Mouse (Mus musculus): Measurements from ENCODE around the gene Mboat7.

Gene Mboat7

DNA sequence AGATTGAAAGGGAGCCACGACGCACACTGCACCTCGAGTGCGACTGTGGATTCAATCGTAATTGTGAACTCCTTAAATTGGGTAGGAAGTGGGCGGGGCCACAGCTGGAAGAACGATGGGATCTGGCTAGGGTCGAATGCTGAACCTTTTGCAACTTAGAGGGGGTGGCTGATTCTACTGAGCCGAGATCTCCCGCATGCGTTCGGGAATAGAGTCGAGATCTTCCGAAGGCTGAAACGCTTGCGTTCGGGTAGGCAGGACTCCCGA, 419 bp upstream of the Mboat7 start:
- no peak for DNase-seq (ENCODE audit: low spot score in 2 of 2)

DNA sequence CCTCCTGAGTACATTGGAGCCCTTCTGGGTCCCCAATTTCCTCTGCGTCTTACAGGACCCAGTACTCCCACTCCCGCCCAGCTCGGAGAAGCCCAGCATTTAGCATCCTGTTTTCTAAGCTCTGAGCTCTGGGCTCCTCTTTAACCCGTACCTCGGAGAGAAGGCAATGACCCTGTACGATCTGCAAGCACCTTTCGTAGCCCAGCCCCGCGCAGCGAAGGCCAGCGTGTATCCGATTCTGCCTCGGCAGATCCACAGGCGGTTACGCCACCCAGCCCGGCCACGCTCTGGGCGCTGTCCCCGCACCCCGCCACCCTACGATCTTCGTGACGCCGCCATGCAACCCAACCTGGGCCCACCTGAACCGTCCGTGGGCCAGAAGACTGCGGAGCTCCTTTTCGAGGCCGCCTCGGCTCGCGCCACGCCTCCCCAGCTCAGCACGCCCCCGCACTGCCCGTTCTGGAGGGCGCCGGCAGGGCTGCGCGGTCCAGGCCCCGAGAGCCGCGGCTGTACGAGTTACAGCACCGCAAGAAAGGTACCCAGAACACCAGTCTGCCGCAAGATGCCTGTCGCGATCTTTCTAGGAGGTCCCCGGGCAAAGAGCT, 839 bp downstream of the Mboat7 start, which contains the start of gene Tsen34:
TSS of gene Tsen34 (plus strand) at position 482 of the 605 bp plus-strand sequence.
- DNase-seq (ENCODE audit: low spot score in 2 of 2) = no peak

DNA sequence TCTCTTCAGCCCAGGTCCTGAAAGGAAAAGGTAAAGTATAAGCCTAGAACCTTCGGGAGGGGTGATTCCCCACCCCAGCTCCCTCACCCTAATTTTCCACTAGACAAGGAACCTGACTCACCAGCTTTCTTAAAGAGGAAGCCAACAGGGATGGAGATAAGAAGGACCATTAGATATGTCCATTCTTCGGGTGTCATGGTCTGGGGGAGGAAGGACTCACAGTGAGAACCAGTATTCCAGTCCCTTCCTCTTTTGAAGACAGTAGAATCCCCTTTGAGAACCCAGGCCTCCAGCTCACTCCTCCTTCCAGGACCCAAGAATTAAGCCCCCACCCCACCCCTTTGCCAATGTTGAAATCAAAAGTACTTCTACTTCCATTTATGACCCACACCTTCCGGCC, 1.4 kb downstream of the Mboat7 start:
- DNase-seq (ENCODE audit: low spot score in 2 of 2) = no peak

DNA sequence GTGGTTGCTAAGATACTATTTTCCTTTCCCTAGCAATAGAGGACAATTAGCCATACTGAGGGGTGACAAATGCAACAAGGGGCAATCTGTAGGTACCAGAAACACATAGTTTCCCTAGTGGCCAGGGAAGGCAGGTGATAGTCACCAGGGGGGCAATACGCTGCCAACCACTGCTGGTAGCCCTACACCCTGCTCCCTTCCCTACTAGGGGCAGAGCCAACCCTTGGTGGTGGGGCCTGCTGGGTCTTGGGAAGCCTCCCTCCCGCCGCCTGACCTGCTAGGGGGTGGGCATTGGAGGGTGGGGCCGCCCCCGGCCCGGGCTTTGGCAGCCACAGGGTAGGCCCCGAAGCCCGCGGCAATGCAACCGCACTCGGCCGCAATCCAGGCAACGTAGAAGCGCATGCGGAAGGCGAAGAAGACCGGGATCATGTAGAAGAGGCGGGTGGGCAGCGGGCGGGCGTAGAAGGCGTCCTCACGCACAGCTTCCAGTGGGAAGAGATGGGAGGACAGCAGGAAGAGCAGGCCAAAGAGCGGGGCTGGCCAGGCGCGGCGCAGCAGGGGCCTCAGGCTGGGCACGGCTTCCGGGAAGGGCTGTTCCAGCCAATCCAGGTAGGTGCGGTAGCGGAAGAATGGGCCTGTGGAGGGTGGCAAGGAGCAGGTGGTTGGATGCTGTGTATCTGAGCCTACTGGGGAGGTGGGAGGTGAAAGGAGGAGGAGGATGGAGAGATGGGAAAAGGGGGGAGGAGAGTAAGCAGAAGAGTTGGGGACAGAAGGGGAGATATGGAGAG, 7.7 kb downstream of the Mboat7 start:
- DNase-seq (ENCODE audit: low spot score in 2 of 2) = no peak

DNA sequence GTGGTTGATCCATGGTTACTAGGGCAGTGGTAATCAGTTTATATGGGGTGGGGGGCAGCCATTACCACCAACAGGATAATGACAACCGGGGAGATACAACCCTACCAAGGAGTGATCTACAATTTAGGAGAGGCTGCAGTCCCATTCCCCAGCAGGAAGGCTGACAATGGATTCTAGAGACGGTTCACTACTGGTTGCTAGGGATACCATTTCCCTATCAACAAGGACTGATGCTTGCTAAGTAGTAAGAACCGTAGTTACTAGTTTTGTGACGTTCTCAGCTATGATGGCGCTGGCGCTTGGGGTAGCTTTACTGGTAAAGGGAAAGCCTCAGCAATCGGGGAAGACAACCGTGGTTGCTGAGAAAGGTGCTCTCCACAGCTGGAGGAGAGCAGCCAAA, 8.6 kb downstream of the Mboat7 start:
- no peak for DNase-seq (ENCODE audit: low spot score in 2 of 2)

DNA sequence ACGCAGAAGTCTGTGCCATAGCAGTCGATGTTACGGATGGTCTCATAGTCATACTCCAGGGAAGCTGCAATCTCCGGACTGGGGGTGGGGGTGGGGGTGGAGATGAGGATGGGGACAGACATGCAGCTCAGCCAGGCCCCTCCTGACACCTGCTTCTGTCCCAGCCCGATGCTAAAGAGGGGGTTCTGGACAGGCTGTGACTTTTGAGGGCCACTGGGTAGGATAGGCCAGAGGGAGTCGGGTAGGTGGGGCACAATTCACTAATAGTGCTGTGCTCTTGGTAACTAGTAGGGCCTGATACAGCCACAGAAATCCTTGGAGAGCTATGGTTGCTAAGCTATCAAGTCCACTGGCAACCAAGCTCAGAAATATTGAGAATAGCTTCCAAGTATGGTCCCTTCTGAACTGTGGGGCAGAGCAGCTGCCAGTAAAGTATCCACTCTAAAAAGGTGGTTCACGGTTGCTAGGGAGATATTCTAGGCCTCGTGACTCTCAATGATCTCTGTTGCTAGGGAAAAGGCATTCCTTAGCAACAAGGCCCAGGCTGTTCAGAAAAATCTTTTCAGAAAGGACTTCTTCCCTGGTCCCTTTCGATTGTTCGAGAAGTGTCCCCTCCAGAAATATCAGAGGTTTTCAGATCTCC, 9.3 kb downstream of the Mboat7 start:
- no peak for DNase-seq (ENCODE audit: low spot score in 2 of 2)

DNA sequence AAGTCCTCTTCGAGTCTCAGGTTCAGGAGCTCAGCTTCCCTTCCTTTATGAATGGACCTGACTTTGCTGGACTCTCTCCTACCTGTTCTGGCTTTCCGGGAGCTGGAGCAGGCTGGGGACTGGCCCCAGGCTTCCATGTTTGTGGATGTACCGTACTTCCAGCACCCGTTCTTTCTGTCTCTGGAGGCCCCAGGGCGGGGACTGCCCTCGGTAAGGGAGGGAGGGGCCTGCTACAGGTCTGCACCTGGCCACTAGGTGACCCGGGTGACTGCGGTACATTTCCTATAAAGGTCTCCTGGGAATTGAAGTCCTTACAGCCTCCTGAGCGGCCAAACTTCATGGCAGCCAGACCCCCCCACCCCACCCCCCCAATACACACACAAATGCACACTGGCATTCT, 16.0 kb downstream of the Mboat7 start, which contains the start of gene Tmc4:
TSS of gene Tmc4 (minus strand) at position 212 of the 400 bp plus-strand sequence.
- no peak for DNase-seq (ENCODE audit: low spot score in 2 of 2)

DNA sequence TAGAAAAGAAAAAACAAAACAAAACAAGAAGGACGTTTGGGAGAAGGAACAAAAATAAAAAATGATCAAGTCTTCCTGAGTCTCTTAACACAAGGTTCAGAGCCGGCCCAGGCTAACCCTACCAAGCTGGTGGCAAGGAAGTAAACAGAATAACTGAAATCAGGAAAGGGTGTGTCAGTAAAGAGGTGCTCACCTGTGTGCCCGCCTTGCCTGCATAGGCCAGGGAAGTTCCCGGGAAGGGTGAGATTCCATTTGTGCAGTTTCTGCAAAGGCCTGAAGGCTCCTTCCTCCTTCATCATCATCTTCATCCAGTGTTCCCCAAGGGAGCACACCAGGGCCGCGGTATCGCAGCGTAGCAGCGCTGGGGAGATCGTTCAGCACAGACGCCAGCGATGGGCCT, 17.0 kb downstream of the Mboat7 start:
- DNase-seq (ENCODE audit: low spot score in 2 of 2) = no peak

DNA sequence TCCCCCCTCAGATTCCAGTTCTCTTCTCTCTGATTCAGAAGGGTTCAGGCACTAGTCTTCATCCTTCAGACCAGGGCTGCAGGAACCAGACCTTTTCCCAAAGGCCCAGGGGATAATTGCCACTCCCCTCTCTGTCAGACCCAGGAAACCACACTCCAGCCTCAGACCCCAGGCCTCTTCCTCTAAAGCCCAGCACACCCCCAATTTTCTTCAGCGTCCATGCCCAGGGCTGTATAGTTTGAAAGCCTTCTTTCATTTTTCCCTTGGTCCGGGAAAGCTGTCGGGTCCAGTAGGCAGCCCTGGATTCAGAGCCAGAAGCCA, 18.1 kb downstream of the Mboat7 start:
- no peak for DNase-seq (ENCODE audit: low spot score in 2 of 2)

DNA sequence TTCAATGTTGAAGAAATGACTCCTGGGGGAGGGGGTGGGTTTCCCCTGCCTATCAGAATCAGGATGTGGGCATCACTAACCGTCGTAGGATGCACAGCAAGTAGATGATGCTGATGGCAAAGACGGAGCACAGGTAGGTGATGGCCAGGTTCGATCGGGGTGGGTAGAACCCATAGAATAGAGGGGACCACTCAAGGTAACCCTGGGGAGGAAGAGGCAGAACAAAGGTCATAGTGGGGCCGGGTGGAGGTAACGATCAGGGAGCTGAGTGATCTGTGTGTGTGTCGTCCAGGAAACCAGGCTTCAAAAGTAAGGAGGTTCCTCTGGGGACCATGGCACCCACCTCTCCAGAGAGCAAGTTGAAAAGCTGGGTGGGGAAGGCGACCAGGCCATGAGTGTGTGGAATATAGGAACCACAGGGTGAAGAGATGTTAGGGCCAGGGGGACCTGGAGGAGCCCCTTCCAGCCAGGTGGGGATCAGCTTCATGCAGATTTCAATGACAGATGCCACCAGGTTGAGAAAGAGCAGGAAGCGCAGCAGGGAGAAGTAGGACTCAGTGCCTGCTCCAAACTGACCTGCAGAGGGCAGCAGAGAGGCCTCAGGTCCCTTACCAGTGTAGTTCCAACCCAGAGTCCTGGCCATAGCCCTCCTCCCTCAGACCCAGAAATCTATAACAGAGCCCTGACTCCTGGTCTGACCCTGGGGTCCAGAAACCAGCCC, 18.7 kb downstream of the Mboat7 start:
- peak; percentile 77 to 89 for DNase-seq (ENCODE audit: low spot score in 2 of 2)

DNA sequence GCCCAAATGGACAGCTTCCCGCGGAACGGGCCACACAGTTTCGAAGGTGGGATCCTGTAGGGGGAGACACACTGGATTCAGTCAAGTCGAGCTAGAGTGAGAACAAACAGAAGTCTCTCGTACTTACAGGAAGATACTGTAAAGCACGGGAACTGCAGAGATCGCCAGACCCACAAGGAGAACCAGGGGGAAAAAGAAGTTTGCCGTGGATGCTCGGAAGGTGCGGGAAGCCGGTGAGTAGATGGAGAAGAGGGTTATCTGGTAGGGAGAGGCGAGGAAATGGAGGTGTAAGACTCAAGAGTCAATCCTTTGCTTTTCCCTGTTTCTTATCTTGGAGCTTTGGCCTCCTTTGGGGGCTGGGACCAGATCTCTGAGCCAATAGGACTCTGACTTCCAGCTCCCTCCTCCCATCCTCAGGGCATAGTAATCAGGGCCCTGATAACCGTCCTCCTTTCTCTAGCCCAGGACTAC, 26.4 kb downstream of the Mboat7 start:
- peak in 1 of 2 experiments; percentile 24 for DNase-seq (ENCODE audit: low spot score in 2 of 2)

DNA sequence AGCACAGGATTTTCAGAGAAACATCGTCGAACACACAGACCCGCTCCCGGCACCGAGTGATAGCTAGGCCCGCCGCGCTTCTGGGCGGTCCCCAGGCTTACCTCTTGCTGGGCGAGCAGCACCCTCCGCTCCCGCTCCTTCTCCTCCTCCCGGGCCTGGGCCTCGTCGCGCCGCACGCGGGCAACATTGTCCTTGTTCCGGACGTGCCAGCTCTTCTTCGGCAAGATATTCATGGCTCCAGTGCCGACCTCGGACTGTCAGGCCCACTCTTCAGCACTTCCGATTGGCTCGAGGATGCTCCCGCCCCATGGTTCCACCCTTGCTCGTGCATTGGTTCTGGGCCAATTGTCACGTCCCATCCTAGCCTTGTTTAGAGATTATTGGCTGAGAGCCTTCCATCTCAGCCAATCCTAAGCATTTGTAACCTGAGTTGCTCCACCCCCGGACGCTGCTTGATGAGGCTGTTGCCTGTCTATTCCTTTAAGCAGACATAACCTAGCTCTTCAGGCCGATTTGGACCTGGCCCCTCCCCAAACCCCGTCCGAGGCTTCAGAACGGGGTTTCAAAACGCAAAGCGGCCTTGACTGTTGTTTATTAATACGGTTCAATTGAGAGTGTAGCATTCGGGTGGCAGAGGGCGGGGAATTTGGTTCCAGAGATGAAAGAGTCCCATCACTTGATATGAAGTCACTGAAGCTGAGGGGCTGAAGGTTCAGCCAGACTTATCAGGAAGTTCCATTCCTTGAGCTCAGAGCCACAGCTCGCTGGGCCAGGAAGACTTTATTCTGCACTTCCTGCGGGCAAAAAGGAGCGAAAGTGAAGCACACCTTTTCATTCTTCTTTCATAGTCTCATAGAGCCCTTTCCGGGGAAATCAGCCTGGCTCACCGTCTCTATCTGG, 27.9 kb downstream of the Mboat7 start, which contains the start of gene Leng1:
TSS of gene Leng1 (minus strand) at position 626 of the 900 bp plus-strand sequence.
- DNase-seq (ENCODE audit: low spot score in 2 of 2) = peak; percentile 84 to 94

DNA sequence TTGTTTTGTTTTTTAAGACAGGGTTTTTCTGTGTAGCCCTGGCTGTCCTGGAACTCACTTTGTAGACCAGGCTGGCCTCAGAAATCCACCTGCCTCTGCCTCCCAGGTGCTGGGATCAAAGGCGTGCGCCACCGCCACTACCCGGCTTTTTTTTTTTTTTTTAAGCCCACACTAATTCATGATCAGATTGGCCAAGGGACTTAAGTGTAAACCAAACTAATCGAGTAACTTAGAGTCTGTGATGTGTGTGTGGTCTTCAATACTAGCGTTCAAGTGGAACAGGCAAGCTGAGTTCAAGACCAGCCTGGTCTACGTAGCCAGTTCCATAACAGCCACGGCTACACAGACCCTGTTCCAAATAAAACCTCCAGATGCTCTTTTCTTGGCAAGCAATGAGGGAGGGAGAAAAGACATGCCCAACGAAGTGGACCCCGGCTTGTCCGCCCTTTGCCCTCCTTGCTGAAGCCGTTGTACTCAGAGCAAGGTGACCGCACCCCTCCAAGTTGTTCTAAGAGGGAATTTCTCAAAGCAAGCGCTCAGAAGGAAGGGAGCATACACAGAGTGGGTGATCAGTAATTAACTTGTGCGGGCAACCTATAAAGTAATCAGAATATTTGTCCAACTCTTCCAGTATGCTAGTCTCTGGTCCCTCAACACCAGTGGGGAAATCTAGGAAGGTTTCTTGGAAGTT, 28.7 kb downstream of the Mboat7 start:
- DNase-seq (ENCODE audit: low spot score in 2 of 2) = peak in 1 of 2 experiments; percentile 25

DNA sequence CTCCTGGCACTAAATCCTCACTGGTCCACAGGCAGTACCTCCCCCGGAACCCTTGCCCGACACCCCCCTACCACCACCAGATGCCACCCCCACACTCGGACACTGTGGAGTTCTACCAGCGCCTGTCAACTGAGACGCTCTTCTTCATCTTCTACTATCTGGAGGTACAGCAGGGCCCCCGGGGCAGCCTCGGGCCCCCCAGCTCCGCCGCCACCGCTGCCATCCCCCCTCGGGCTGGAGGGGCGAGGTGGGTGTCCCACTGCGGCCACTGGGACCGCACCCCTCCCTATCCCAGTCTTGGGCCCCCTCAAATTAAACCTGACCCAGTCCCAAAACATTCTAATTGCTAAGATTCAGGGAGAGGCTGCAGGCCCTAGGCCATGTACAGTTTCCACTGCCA, 34.7 kb downstream of the Mboat7 start:
- DNase-seq (ENCODE audit: low spot score in 2 of 2) = no peak

DNA sequence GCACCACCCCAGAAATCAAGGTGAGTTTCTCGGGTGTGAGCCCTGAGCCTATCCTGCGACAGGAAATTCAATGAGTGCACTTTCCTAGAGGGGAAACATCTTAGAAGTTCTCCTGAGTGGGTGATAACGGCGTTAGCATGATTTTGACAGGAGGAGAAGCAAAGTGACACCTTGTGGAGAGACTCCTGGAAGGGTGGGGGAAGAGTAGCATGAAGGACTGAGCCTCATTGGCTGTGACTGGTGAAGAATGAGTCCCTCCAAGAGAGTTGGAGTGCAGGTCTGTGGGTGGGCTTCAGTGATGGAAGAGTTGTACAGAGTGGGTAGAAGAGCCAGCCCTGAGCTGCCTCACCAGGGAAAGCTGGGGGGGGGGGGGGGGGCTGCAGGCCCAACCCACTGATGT, 36.4 kb downstream of the Mboat7 start:
- DNase-seq (ENCODE audit: low spot score in 2 of 2) = no peak

DNA sequence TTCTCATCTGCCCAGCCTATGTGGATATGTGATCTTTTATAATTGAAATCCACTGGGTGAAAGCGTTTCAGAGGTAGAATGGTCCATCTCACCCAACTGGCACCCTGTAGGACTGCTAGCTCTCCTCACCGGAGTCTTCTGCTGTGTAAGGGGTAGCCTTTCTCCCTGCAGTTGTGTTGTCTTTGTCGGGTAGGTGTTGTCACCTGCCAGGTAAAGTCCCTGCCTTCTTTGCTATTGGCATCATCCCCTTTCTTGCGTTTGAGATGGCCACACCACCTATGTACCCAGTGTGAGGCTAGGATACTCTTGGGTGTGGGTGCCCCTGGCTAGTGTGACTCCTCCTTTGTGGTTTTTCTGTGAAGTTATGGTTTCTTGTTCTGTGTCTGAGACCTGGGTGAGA, 46.7 kb downstream of the Mboat7 start:
- DNase-seq (ENCODE audit: low spot score in 2 of 2) = peak in 1 of 2 experiments; percentile 24

DNA sequence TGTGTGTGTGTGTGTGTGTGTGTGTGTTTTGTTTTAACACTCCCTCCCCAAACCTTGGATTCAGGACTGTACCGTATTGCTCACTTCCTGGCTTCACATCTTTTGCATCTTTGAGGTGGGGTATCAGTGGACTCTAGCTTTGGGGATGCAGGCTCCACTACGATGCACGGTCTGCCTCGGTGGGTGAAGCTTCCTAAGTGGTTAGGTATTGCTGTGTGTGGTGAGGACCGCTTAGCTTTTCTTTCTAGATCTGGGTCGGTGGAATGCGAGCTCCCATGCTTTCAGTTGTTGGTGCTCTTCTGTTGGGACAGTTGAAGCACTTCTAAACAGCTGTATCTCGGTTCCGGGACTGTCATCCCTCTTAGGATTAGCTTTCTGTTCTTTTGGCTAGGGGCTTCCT, 47.1 kb downstream of the Mboat7 start:
- DNase-seq (ENCODE audit: low spot score in 2 of 2) = no peak

DNA sequence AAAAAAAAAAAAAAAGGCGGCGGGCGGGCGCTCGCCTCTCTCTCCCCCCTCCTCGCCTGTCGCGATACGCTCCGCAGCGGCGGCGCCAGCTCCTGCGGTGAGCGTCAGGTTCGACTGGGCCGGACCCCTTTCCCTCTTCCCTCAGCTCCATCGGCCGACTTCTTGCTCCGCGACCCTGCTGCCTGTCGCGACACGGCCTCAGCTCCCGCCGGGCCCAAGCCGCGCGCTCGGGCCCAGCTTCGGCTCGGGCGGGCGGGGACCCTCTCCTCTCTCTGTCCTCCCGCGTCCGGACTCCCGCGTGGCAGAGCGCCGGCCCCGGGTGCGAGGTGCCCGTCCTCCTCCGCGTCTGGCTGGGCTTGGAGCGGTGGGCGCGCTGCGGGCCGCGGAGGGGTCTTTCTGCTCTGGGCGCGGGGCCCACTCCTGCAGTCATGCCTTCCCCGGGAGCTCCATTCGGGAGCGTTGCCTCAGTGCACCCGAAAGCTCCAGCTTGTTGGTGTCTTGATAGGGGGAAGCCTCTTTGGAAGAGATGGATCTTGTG, 47.8 kb downstream of the Mboat7 start:
- no peak for DNase-seq (ENCODE audit: low spot score in 2 of 2)

DNA sequence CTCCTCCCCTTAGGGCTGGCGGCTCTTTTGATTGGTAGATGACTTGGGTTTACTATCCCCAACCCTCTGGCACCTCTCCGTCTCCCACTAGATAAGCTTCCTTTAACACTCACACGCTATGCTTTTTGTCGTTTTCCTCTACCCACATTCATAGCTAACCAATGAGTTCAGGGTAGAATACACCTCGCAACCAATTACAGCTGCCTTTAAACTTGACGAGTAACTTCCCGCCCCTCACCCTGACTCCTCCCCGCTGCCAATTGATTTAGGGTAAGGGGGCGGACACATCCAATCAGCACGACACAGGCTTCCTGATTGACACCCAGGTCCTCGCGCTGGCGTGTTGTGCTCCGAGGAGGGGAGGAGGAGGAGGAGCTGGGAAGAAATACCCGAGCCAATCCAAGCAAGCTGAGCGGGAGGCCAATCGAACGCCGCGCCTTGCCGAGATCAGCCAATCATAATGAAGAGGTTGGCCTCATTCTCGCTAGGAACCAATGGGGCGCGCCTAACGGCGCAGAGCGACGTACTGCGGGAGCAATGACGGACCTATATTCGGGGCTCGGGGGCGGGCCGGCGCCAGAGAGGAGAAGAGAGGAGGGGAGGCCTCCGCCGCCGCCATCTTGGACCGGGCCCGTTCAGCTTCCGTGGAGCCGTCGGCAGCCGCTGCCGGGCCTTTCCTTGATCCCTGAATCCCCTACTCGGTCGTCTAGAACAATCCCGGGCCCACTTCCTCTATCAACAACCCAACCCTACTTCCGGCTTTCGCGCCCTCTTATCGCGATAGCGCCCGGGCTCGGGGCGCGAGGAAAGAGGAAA, 48.4 kb downstream of the Mboat7 start, which contains the start of gene Cnot3:
TSS of gene Cnot3 (plus strand) at position 597 of the 816 bp plus-strand sequence.
- DNase-seq (ENCODE audit: low spot score in 2 of 2) = peak; percentile 93 to 97

DNA sequence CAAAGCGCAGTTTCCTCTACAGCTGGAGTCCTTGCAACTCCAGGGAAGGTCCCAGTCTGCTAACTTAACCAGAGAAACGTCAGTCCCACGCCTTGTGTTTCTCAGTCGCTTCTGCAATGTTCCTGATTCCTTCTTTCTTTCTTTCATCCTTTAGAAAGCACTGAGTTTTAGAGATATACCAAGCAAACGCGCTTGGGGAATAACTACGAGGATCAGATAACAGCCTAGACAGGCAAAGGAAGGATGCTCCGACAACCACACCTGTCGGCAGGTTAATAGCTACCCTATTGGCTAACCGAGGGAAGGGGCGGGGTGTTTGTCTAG, 49.0 kb downstream of the Mboat7 start:
- DNase-seq (ENCODE audit: low spot score in 2 of 2) = peak in 1 of 2 experiments; percentile 94
